Mouse (Mus musculus) megakaryocyte-erythroid progenitor cell, adult 5-6 weeks (primary cell): ENCODE results near the gene Vac14. TPM values are rescaled to one million over a fixed set of nuclear protein-coding genes. Genes with fewer than 3 reads are reported as not detected.

Source experiments
- ATAC-seq: replicated peaks from 2 replicates; pipeline ENCODE4 v1.8.0; 2016; ENCODE audit warnings: mild to moderate bottlenecking, inconsistent platforms; ENCODE audit not compliant: severe bottlenecking, poor library complexity, low FRiP score, low TSS enrichment
- total RNA-seq, 2 experiments: library from RNA; stranded (forward) in 1 of 2; stranded (reverse) in 1 of 2; fragments of 200-1000, 215-1000 nt in 1 of 2; fragments of >200 nt in 1 of 2; fragmentation: Nextera tagmentation in 1 of 2; gene quantifications; 2 replicates each; pipeline ENCODE4 v1.2.3; 2014 to 2017

The Vac14 gene
- total RNA-seq (2014; fragmentation: Nextera tagmentation): 50.2 and 53.9 TPM in 2 replicates
- 19.8 and 23.7 TPM in 2 replicates for total RNA-seq (2017)

DNA sequence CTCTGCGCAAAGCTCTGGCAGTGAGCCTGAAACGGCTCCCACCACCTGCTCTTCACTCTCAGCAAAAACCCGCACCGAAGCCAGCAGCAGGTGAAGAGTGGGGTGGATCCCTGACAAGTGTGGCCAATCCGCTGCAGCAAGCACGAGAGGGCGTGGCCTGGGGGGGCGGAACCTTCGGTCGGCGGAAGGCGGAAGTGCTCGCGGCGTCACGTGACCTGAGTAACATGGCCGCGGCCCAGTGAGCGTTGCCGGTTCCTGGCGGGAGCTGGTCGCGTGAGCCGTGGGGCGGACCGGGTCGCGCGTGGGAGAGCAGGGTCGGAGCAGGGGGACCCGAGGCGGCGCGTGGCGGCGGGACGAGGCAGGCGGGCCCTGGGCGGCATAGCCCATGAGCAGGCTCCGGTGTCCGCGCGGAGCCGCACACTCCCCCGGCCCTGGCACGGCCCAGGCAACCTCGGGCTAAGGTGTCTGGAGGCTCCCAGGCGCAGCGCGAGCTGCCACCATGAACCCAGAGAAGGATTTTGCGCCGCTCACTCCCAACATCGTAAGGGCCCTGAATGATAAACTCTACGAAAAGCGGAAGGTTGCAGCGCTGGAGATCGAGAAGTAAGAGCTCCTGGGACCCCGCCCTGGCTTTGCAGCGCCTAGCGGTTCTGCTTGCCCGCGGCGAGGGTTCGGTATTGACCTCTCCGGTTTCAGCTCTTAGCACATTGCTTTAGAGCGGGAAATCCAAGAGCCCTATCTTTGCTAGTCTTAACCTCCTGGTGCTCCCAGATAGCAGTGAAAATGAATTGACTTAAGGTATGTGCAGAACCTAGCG lies at the start of gene Vac14:
Vac14 (plus strand) TSS at position 195 of the 817 bp plus-strand sequence.
- peak; percentile 88 for ATAC-seq

GRCm38 (mm10) chr8:110592641-110593040 lies 25.7 kb upstream of the Vac14 start:
- ATAC-seq: no peak

DNA sequence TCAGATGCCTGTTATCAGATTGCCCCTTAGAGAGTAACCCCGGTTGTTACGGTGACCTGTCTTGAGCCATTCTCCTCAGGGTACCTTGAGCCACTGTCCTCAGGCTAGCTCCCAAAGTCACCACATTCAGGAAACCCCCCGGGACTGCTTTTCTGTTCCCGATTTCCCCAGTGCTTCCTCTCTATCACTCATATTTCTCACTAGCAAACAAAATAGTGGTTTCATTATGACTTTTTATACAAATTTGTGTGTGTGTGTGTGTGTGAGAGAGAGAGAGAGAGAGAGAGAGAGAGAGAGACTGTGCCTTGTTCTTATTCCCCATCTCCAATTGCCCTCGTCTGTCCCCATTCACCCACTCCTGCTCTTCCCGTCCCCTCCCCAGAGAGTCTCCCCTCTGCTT lies 24.2 kb upstream of the Vac14 start:
- no peak for ATAC-seq

- peak; percentile 71 for ATAC-seq
These were observed 13.8 kb upstream of the Vac14 start for GRCm38 (mm10) chr8:110604556-110604955.

- ATAC-seq: no peak
These were observed 12.9 kb upstream of the Vac14 start for GRCm38 (mm10) chr8:110605401-110606015.

DNA sequence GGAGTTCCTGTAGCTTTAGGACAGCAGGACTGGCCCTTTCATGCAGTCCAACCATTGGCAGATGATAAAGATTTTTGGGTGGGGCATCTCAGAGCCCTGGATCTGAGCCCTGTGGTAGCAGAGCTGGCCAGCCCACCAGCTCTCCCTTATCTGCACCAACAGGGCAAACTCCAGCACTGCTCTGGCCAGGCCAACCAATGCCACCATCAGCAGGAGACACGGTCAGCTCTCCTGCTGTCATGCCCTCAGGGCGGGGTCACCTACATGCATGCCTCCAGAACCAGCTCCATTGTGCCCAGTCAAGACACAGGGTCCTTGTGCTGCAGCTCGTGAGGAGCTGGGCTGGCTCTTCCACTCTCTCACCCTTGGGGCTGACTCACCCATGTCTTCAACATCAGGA lies 2.7 kb upstream of the Vac14 start:
- peak; percentile 55 for ATAC-seq

DNA sequence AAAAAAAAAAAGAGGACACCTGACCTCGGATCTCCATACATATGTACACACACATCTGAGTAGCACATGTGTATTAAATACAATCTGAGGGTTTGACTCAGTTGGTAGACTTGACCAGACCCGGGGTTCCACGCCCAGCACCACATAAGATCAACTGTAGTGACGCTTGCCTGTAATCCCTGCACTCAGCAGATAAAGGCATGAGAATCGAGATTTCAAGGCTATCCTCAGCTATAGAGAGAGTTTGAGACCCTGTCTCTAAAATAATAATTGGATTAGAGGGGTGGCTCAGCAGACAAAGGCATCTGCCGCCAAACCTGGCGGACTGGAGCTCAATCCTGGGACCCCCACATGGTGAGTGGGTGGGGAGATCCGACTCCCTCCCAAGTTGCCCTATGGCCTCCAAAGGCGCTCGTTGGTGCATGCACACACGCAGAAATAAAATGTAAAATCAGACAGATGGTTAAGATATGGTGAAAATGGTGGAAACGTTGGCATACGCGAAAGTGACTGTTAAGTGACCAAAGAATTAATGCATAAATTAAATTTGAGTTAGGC lies 505 bp upstream of the Vac14 start:
- peak; percentile 14; the same call in 1 of the 2 replicates for ATAC-seq

DNA sequence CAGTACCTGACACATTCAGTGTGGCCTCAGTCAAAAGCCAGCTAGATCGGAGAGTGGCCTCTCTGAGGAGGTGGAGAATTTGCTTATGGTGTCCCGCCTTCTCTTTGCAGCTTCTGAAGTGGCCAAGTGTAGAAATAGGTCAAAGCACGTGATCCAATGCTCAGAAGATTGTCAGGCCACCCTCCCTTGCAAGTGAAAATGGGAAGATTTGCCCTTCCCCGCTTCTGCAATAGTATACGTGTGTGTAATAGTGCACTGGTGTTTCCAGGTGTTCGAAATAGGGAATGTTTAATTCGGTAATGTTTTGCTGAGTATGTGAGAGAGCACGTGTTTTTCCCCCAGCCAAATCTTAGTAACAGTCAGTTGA lies 806 bp downstream of the Vac14 start:
- ATAC-seq: peak; percentile 33

DNA sequence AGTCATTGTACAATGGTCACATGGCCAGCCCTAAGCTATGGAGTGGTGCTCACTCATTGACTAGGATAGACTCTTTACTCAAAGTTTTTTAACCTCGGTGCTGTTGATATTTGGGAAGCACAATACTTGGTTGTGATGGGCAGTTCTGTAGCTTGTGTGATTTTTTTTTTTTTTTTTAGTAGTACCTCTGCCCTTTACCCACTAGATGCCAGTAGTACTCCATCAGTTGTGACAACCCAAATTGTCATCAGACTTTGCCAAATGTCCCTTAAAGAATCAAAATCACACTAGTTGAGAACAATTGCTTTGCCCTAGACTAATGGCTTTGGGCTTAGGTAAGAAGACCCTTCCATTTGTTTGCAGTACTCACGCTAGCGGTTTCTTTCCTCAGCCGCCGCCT lies 1.5 kb downstream of the Vac14 start:
- 0 out of 2 replicates have a peak, but pooled peaks have one; percentile 5 for ATAC-seq

DNA sequence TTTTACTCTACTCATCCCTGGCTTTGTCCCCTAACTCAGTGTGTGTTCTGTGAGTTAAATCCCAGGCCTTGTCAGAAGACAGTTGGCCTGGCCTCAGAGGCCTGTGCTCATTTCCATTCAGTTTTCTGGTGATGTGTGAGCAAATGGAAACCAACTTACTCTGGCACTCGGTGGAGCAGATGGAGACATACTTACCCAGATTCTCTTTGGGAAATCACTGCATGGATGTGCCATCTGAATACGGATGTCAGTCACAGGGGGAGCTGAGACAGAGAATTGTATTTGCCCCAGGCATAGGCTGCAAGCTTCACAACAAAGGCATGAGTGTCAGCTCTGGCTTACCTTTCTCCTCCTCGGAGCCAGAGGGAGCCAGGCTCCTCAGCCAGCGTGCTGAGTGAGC lies 8.0 kb downstream of the Vac14 start:
- no peak for ATAC-seq

GRCm38 (mm10) chr8:110629245-110630063 lies 11.1 kb downstream of the Vac14 start:
- peak; percentile 68 for ATAC-seq

GRCm38 (mm10) chr8:110630079-110630478 lies 11.7 kb downstream of the Vac14 start:
- 0 out of 2 replicates have a peak, but pooled peaks have one; percentile 4 for ATAC-seq

DNA sequence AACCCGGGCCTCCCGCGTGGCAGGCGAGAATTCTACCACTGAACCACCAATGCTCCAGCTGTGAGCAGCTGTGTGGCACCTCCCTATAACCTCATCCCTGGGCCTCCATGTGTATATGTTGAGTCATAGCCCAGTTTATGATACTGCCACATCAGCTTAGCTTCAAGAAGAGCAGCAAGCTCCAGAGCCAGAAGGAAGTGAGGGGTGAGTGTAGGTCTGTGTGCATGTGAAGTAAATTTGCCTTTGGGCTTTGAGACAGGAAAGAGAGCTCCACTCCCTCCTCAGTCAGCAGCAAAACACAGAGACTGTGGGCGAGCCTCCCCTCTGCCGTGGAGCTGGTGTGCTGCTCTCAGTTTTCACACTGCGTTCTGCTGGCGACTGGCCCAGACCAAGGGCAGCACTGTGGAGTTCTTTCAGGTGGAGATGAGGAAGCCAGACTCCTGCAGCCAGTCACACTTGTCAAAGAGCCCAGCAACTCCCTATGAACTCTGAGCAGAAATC lies 12.2 kb downstream of the Vac14 start:
- ATAC-seq: no peak

DNA sequence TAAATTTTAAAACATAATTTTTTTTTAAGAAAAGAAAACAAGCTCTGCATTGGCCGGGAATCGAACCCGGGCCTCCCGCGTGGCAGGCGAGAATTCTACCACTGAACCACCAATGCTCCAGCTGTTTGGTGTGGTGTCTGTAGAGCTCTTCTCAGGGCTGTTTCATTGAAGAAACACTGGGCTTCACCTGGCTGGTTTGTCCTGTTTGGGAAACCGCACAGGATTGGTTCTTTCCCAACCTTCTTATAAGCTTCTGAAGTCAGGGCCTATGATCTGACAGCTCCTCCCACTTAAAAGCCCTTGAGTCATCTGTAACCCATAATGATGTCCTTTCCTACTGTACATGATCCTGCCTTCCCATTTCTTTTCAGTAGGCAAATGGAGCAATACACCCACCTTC lies 12.8 kb downstream of the Vac14 start:
- ATAC-seq: no peak

GRCm38 (mm10) chr8:110633814-110634213 lies 15.4 kb downstream of the Vac14 start:
- ATAC-seq: no peak

GRCm38 (mm10) chr8:110636182-110636581 lies 17.8 kb downstream of the Vac14 start:
- ATAC-seq: no peak

DNA sequence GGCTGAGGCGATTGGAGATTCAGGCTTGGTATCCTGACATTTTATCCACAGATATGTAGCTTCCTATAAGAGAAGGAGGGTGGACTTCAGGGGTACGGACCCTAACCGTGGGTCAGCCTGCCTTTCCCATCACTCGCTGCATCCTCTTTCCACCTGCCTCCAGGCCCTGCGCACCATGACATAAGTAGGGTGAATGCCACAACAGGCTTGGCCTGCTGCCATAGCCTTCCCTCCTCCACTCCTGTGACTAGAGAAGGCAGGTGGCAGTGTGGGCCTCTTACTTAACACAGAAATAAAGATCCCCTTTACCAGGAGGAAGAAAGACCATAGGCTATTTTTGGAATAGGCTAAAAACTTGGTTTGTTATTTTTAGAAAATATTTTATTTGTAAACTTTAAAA lies 23.9 kb downstream of the Vac14 start:
- no peak for ATAC-seq

DNA sequence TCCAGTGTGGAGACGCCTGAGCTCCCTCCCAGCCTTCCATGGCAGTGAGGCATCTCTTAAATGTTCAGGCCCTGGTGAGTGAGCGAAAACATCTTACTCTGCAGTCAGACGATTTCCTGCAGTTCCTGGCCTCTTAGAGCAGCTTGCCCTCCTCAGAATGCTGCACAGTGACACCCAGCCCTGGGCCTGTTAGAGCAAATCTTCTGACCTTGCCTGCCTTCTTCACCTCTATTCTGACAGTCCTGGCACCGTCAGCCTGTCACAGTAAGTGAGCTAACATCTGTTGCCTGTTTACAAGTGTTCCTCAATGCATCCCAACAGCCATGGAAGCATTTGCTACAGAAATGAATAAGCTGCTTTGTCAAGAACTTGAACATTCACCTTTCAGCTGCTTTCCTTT lies 24.8 kb downstream of the Vac14 start:
- no peak for ATAC-seq

DNA sequence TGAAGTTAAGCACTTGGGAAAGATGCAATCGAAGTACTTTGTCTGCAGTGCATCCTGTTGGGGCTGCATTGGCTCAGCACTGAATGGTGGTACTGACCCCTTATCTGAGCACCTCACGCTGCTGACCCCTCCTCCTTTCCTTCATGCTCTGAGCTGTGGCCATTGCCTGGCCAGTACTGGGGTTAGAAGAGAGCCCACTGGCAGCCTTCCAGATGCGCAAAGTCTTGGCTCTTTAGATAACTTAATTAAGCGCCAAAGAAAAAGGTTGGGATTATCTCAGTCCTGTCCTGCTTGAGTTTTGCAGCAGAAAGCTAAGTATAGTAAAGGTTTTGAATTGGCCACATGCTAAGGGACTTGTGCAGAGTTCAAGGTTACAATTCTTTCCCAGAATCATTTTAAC lies 26.0 kb downstream of the Vac14 start:
- ATAC-seq: no peak

DNA sequence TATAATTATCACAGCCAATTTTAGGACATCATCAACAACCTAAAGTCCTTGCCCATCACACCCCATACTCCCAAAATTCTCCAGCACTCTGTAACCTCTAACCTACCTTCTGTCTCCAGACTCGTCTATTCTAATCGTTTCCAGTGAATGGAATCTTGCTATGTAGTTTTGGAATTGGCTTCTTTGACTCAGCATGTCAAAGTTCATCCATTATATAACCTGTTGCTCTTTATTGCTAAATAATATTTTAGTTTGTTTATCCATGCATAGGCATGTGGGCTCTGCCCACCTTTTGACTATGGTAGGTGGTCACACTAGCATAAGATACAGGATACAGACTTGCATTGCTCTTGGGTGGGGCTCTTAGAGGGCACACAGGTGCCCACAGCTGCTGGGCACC lies 26.5 kb downstream of the Vac14 start:
- no peak for ATAC-seq
